Mouse (Mus musculus): ENCODE data around the gene Foxl2. TPM values are rescaled to one million over a fixed set of nuclear protein-coding genes. Genes with fewer than 3 reads are reported as not detected.

Foxl2 gene
- total RNA-seq (2023) = not detected in 2 replicates

DNA sequence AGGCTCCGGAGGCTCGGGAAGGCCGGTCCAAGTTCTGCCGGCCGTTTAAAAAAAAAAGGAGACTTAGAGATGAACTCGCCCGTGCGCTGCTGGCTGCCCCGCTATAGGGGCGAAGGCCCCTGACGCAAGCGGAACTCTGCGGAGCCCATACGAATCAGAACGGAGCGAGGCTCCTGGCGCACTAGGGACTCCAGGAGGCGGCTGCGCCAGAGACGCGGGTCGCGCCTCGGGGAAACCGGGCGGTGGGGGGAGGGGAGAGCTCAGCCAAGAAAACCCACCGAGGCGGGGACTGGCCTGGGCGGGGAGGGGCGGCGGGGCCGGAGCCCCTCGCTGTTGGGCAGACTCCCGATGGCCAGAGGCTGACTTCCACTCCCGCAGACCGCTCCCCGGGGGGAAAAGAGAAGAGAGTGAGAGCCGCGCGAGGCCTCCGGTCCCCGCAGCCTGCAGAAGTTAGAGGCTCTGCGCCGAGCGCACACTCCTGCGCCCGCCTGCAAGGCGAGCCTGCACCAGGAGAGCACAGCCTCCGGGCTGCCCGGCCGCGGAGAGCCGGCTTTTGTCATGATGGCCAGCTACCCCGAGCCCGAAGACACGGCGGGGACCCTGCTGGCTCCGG is at the start of gene Foxl2:
Gene Foxl2, plus strand, starts transcription at position 186 of the 613 bp plus-strand sequence.

GRCm38 (mm10) chr9:98985800-98986475 is 30.9 kb downstream of the Foxl2 start, which contains the start of gene Faim:
Gene Faim (plus strand): TSS chr9:98986373.

Other genes with a start within 250 kb of the Foxl2 start
- gene Prr23a1, start 112.8 kb upstream of the Foxl2 start, total RNA-seq (2023) = not detected in 2 replicates
- gene Prr23a2, start 98.8 kb upstream of the Foxl2 start, total RNA-seq (2023) = not detected in 2 replicates
- gene Prr23a3, start 90.5 kb upstream of the Foxl2 start, total RNA-seq (2023) = not detected in 2 replicates
- not detected in 2 replicates for gene 7420426K07Rik, start 52.2 kb upstream of the Foxl2 start, total RNA-seq (2023)
- 13.6 and 20.9 TPM in 2 replicates for gene Faim, start 31.1 kb downstream of the Foxl2 start, total RNA-seq (2023)
- gene Gm1123, start 80.4 kb downstream of the Foxl2 start, total RNA-seq (2023) = not detected in 2 replicates
- gene Pik3cb, start 185.3 kb downstream of the Foxl2 start, total RNA-seq (2023) = 43.9 and 57.6 TPM in 2 replicates